Mouse (Mus musculus): ENCODE measurements around the gene Phykpl. TPM values are rescaled to one million over a fixed set of nuclear protein-coding genes. Genes with fewer than 3 reads are reported as not detected.

Gene Phykpl
- polyA plus RNA-seq, 1 experiment from 2014 or later, result 11.0 TPM

- Histone ChIP-seq H3K36me3 (ENCODE audit: control insufficient read depth, insufficient read depth, low read length) (peaks cover 53% of the 10 kb centered on the region), H3K9me3 (ENCODE audit: control insufficient read depth, low read length) (no peaks in the 10 kb centered on the region), H3K4me3 (ENCODE audit: low read depth, low read length) (no peak overlapping the region), H3K27ac (ENCODE audit: low read depth, low read length) (no peak overlapping the region), H3K4me1 (ENCODE audit: control insufficient read depth, insufficient read depth, low read length) (no peaks in the 10 kb centered on the region), H3K9ac (ENCODE audit: low read length) (no peak overlapping the region), H3K4me2 (ENCODE audit: low read depth) (no peak overlapping the region), H3K27me3 (ENCODE audit: control insufficient read depth, insufficient read depth, low read length) (no peaks in the 10 kb centered on the region)
- WGBS, result 86% methylated on average over 7 of the region's 7 CpGs
- no peak for ATAC-seq (ENCODE audit: insufficient read depth, low FRiP score, low TSS enrichment)
- DNase-seq (ENCODE audit: low spot score), result no peak
These were observed 6.6 kb downstream of the Phykpl start for GRCm38 (mm10) chr11:51591168-51591567.

GRCm38 (mm10) chr11:51591915-51592314 is 7.4 kb downstream of the Phykpl start:
- H3K4me3 ChIP-seq (ENCODE audit: low read depth, low read length), result no peak overlapping the region
- H3K4me2 ChIP-seq (ENCODE audit: low read depth), result no peak overlapping the region
- DNase-seq (ENCODE audit: low spot score) (no peak), ATAC-seq (ENCODE audit: insufficient read depth, low FRiP score, low TSS enrichment) (no peak)
- H3K36me3 ChIP-seq (ENCODE audit: control insufficient read depth, insufficient read depth, low read length), result peaks cover 52% of the 10 kb centered on the region
- 91% methylated on average over 7 of the region's 7 CpGs for WGBS
- H3K4me1 ChIP-seq (ENCODE audit: control insufficient read depth, insufficient read depth, low read length), result no peaks in the 10 kb centered on the region
- H3K27ac ChIP-seq (ENCODE audit: low read depth, low read length), result no peak overlapping the region
- no peaks in the 10 kb centered on the region for H3K27me3 ChIP-seq (ENCODE audit: control insufficient read depth, insufficient read depth, low read length)
- no peak overlapping the region for H3K9ac ChIP-seq (ENCODE audit: low read length)
- H3K9me3 ChIP-seq (ENCODE audit: control insufficient read depth, low read length), result no peaks in the 10 kb centered on the region

DNA sequence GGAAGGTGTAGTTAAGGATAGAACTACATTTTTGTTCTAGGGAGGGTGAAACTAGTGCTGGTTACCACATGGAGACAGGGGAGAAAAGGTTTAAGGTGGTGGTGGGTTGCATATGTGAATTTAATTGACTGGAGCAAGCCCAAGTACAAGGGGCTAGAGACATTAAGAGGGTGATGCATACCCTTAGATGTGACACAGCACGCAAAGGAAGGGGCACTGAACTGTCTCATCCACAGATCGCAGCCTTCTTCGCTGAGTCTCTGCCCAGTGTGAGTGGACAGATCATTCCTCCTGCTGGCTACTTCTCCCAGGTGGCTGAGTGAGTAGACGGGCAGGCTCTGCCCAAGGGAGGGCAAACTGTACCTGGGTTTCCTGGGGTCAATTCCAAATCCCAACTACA is 8.8 kb downstream of the Phykpl start:
- WGBS, result 91% methylated on average over 4 of the region's 4 CpGs
- no peak overlapping the region for H3K9ac ChIP-seq (ENCODE audit: low read length)
- H3K9me3 ChIP-seq (ENCODE audit: control insufficient read depth, low read length), result no peaks in the 10 kb centered on the region
- no peaks in the 10 kb centered on the region for H3K4me1 ChIP-seq (ENCODE audit: control insufficient read depth, insufficient read depth, low read length)
- no peak overlapping the region for H3K27ac ChIP-seq (ENCODE audit: low read depth, low read length)
- no peak overlapping the region for H3K4me3 ChIP-seq (ENCODE audit: low read depth, low read length)
- DNase-seq (ENCODE audit: low spot score) (no peak), ATAC-seq (ENCODE audit: insufficient read depth, low FRiP score, low TSS enrichment) (no peak)
- no peaks in the 10 kb centered on the region for H3K27me3 ChIP-seq (ENCODE audit: control insufficient read depth, insufficient read depth, low read length)
- peaks cover 59% of the 10 kb centered on the region for H3K36me3 ChIP-seq (ENCODE audit: control insufficient read depth, insufficient read depth, low read length)
- H3K4me2 ChIP-seq (ENCODE audit: low read depth), result no peak overlapping the region

GRCm38 (mm10) chr11:51593849-51594248 is 9.3 kb downstream of the Phykpl start:
- Histone ChIP-seq H3K4me1 (ENCODE audit: control insufficient read depth, insufficient read depth, low read length) (no peaks in the 10 kb centered on the region), H3K27me3 (ENCODE audit: control insufficient read depth, insufficient read depth, low read length) (no peaks in the 10 kb centered on the region), H3K9me3 (ENCODE audit: control insufficient read depth, low read length) (no peaks in the 10 kb centered on the region), H3K9ac (ENCODE audit: low read length) (no peak overlapping the region), H3K4me3 (ENCODE audit: low read depth, low read length) (no peak overlapping the region), H3K4me2 (ENCODE audit: low read depth) (no peak overlapping the region), H3K36me3 (ENCODE audit: control insufficient read depth, insufficient read depth, low read length) (peaks cover 63% of the 10 kb centered on the region), H3K27ac (ENCODE audit: low read depth, low read length) (no peak overlapping the region)
- 90% methylated on average over 6 of the region's 6 CpGs for WGBS
- ATAC-seq (ENCODE audit: insufficient read depth, low FRiP score, low TSS enrichment), result no peak
- no peak for DNase-seq (ENCODE audit: low spot score)

DNA sequence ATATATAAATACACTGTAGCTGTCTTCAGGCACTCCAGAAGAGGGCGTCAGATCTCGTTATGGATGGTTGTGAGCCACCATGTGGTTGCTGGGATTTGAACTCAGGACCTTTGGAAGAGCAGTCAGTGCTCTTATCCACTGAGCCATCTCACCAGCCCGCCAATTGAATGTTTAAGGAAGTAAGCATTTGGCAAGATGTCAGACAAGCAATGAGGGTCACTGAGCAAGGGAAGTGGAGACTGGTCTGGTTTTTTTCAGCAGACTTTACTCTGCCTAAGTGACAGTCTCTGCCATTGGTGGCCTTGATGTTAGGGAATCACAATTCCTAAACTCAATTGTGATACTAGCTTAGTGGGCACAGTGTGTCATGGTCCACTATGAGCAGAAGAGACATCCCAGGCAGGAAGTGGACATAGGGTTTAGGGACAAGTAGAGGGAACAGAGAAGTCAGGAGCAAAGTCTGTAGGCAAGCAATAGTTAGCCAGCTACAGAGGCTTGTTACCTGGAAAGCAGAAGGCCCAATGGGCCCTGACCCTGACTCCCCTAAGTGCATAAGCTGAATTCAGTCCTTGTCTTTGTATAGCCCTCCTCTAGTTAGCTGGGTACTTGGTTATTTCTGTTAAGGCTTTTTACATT is 10.3 kb downstream of the Phykpl start:
- peaks cover 60% of the 10 kb centered on the region for H3K36me3 ChIP-seq (ENCODE audit: control insufficient read depth, insufficient read depth, low read length)
- ATAC-seq (ENCODE audit: insufficient read depth, low FRiP score, low TSS enrichment) (no peak), DNase-seq (ENCODE audit: low spot score) (no peak)
- no peak overlapping the region for H3K4me3 ChIP-seq (ENCODE audit: low read depth, low read length)
- no peaks in the 10 kb centered on the region for H3K9me3 ChIP-seq (ENCODE audit: control insufficient read depth, low read length)
- H3K4me2 ChIP-seq (ENCODE audit: low read depth), result no peak overlapping the region
- no peak overlapping the region for H3K27ac ChIP-seq (ENCODE audit: low read depth, low read length)
- no peaks in the 10 kb centered on the region for H3K27me3 ChIP-seq (ENCODE audit: control insufficient read depth, insufficient read depth, low read length)
- 81% methylated on average over 3 of the region's 3 CpGs for WGBS
- no peaks in the 10 kb centered on the region for H3K4me1 ChIP-seq (ENCODE audit: control insufficient read depth, insufficient read depth, low read length)
- no peak overlapping the region for H3K9ac ChIP-seq (ENCODE audit: low read length)

DNA sequence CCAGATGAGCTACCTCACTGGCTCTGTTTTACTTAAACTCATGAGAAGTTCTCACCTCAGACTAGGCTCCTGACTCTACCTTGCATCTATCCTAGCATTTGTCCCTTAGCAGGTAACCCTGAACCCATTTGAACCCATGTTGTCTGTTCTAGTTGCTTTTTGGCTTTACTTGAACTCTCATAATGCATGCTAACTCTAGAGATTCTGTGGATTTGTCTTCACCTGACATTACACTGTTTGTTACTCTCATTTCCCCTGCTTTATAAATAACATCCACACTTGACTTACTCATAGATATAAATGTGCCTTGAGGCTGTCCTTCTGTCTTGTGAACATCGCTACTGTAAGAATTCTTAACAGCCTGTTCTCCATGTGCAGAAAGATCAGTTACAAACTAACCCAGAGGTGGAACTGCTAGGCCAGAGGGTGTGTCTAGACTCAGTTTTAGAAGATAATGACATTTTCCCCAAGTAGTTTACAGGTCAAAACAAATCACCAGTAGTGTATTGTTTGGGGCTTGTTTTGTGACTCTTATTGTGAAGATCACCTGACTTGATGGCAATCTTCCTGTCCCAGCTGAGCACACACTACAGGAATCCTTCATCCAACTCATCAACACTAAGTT is 11.0 kb downstream of the Phykpl start:
- no peaks in the 10 kb centered on the region for H3K9me3 ChIP-seq (ENCODE audit: control insufficient read depth, low read length)
- H3K9ac ChIP-seq (ENCODE audit: low read length), result no peak overlapping the region
- H3K4me3 ChIP-seq (ENCODE audit: low read depth, low read length), result no peak overlapping the region
- no peaks in the 10 kb centered on the region for H3K27me3 ChIP-seq (ENCODE audit: control insufficient read depth, insufficient read depth, low read length)
- no peaks in the 10 kb centered on the region for H3K4me1 ChIP-seq (ENCODE audit: control insufficient read depth, insufficient read depth, low read length)
- DNase-seq (ENCODE audit: low spot score) (no peak), ATAC-seq (ENCODE audit: insufficient read depth, low FRiP score, low TSS enrichment) (no peak)
- 86% methylated on average over 1 of the region's 1 CpGs for WGBS
- no peak overlapping the region for H3K4me2 ChIP-seq (ENCODE audit: low read depth)
- peaks cover 58% of the 10 kb centered on the region for H3K36me3 ChIP-seq (ENCODE audit: control insufficient read depth, insufficient read depth, low read length)
- H3K27ac ChIP-seq (ENCODE audit: low read depth, low read length), result no peak overlapping the region

GRCm38 (mm10) chr11:51597553-51597952 is 13.0 kb downstream of the Phykpl start:
- 83% methylated on average over 2 of the region's 2 CpGs for WGBS
- ATAC-seq (ENCODE audit: insufficient read depth, low FRiP score, low TSS enrichment), result no peak
- H3K36me3 ChIP-seq (ENCODE audit: control insufficient read depth, insufficient read depth, low read length), result peaks cover 61% of the 10 kb centered on the region

DNA sequence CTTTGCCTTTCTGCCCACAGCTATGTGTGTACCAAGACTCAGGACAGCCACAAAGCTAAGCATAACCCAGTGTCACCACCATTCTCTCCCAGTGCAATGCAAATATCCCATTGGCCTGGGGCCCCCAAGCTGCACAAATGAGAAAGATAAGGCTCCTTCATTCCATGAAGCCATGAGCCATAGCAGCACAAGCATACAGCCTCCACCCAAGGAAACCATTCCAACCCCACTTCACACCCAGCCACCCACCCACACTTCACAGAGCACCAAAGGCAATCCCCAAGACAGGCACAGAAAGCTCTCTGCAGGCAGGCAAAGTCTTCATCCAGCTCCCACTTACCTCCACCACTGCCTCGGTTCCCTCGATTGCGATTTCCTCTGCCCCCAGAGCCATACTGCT is 17.7 kb downstream of the Phykpl start:
- H3K4me2 ChIP-seq (ENCODE audit: low read depth), result no peak overlapping the region
- WGBS, result 90% methylated on average over 3 of the region's 3 CpGs
- peaks cover 47% of the 10 kb centered on the region for H3K36me3 ChIP-seq (ENCODE audit: control insufficient read depth, insufficient read depth, low read length)
- H3K27me3 ChIP-seq (ENCODE audit: control insufficient read depth, insufficient read depth, low read length), result no peaks in the 10 kb centered on the region
- H3K9ac ChIP-seq (ENCODE audit: low read length), result no peak overlapping the region
- no peaks in the 10 kb centered on the region for H3K9me3 ChIP-seq (ENCODE audit: control insufficient read depth, low read length)
- H3K4me1 ChIP-seq (ENCODE audit: control insufficient read depth, insufficient read depth, low read length), result peaks cover 14% of the 10 kb centered on the region
- DNase-seq (ENCODE audit: low spot score) (no peak), ATAC-seq (ENCODE audit: insufficient read depth, low FRiP score, low TSS enrichment) (no peak)
- no peak overlapping the region for H3K4me3 ChIP-seq (ENCODE audit: low read depth, low read length)
- no peak overlapping the region for H3K27ac ChIP-seq (ENCODE audit: low read depth, low read length)

More at GRCm38 (mm10) chr11:51597553-51597952, 13.0 kb downstream of the Phykpl start:
- no peak overlapping the region for H3K27ac ChIP-seq (ENCODE audit: low read depth, low read length)
- no peaks in the 10 kb centered on the region for H3K4me1 ChIP-seq (ENCODE audit: control insufficient read depth, insufficient read depth, low read length)
- DNase-seq (ENCODE audit: low spot score), result no peak
- no peak overlapping the region for H3K4me3 ChIP-seq (ENCODE audit: low read depth, low read length)
- no peak overlapping the region for H3K4me2 ChIP-seq (ENCODE audit: low read depth)
- H3K9ac ChIP-seq (ENCODE audit: low read length), result no peak overlapping the region
- H3K27me3 ChIP-seq (ENCODE audit: control insufficient read depth, insufficient read depth, low read length), result no peaks in the 10 kb centered on the region
- no peaks in the 10 kb centered on the region for H3K9me3 ChIP-seq (ENCODE audit: control insufficient read depth, low read length)
